10 mouse cellular contexts compared by ENCODE assay signal in the genomic region with DNA sequence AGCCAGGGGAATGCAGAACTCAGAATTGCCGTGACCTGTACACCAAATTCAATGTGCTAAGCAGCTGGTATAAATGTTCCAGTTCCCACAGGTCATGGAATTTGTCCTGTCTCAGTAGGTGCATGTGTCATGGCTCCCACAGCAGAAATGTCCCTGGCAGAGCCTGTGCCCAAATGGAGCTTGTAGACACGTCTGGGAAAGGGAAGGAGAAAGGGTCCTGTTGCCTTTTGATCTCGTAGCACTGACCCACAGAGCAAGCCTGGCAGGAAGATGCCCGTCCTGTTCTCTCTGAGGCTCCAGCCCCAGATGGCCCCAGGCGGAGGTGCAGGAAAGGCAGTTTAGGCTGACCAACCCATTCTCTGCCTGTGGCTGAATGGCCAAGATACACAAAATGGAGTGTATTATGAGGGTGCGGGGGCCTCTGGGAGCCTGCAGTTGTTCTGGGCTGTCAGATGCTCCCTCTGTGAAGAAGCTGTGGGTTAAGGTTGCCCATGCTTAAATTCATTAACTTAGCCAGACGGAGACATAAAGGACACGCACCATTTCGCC.
DNase-seq lines count a peak whose midpoint lies in the region; ATAC-seq lines count a peak whose summit lies in the region.
"Had no signal": no experiment of that assay in that cellular context is flagged by ENCODE, and none has a peak within 500 bp of the region (broad histone marks: within the 10 kb centered on the region; RNA-seq: fewer than 3 reads in every experiment).

No protein-coding gene starts in this region.

- H3K4me2 ChIP-seq in lung, embryonic 16.5 days (ENCODE audit: low read depth, low read length), result no peak overlapping the region
- no peak overlapping the region for H3K4me2 ChIP-seq in limb, embryonic 12.5 days
- H3K4me2 ChIP-seq in stomach, embryonic 16.5 days (ENCODE audit: low read depth, low read length), result no peak overlapping the region
- H3K4me2 ChIP-seq: liver, embryonic 15.5 days had no signal

- no peaks in the 10 kb centered on the region for H3K27me3 ChIP-seq in lung, embryonic 16.5 days (ENCODE audit: control insufficient read depth, insufficient read depth, low read depth, low read length)
- H3K27me3 ChIP-seq in limb, embryonic 12.5 days, result no peaks in the 10 kb centered on the region
- no peaks in the 10 kb centered on the region for H3K27me3 ChIP-seq in stomach, embryonic 16.5 days (ENCODE audit: control insufficient read depth, insufficient read depth, low read length)
- H3K27me3 ChIP-seq: liver, embryonic 15.5 days had no signal

- ATAC-seq in lung, embryonic 16.5 days (ENCODE audit: low read depth), result no peak
- ATAC-seq in limb, embryonic 12.5 days (ENCODE audit: insufficient number of reproducible peaks, insufficient read depth, low FRiP score, low TSS enrichment, low read depth), result no peak
- ATAC-seq in stomach, embryonic 16.5 days (ENCODE audit: insufficient read depth, low FRiP score), result no peak

- peaks cover 31% of the 10 kb centered on the region for H3K4me1 ChIP-seq in lung, embryonic 16.5 days (replicated peaks; ENCODE audit: control insufficient read depth, insufficient read depth, low read length)
- H3K4me1 ChIP-seq in limb, embryonic 12.5 days (replicated peaks), result peaks cover 68% of the 10 kb centered on the region
- peaks cover 40% of the 10 kb centered on the region for H3K4me1 ChIP-seq in stomach, embryonic 16.5 days (ENCODE audit: control insufficient read depth, insufficient read depth, low read length)

- H3K9me3 ChIP-seq in lung, embryonic 16.5 days (ENCODE audit: control insufficient read depth, low read length), result no peaks in the 10 kb centered on the region
- H3K9me3 ChIP-seq in limb, embryonic 12.5 days, result no peaks in the 10 kb centered on the region
- H3K9me3 ChIP-seq in stomach, embryonic 16.5 days (replicated peaks; ENCODE audit: control insufficient read depth, low read length), result no peaks in the 10 kb centered on the region
- H3K9me3 ChIP-seq: liver, embryonic 15.5 days had no signal

- no peaks in the 10 kb centered on the region for H3K36me3 ChIP-seq in lung, embryonic 16.5 days (ENCODE audit: control insufficient read depth, insufficient read depth, low read length)
- H3K36me3 ChIP-seq in limb, embryonic 12.5 days, result no peaks in the 10 kb centered on the region
- no peaks in the 10 kb centered on the region for H3K36me3 ChIP-seq in stomach, embryonic 16.5 days (ENCODE audit: control insufficient read depth, insufficient read depth, low read length)
- H3K36me3 ChIP-seq: liver, embryonic 15.5 days had no signal

- WGBS in lung, embryonic 16.5 days, result 75% methylated on average over 9 of the region's 9 CpGs
- 58% methylated on average over 9 of the region's 9 CpGs for whole genome bisulfite sequencing in limb, embryonic 12.5 days
- 72% methylated on average over 9 of the region's 9 CpGs for WGBS in stomach, embryonic 16.5 days

- DNase-seq in cerebellum, postnatal 10 days, result peak; percentile 34 to 40
- DNase-seq in cerebellum, postnatal 4 days (ENCODE audit: low spot score in 2 of 2), result no peak
- DNase-seq in lung, postnatal 14 days, result no peak
- DNase-seq in cerebellum, postnatal 36 days, result no peak
- DNase-seq in cerebellum, adult 8-10 months, result no peak
- DNase-seq: thymus, postnatal 36 days had no signal

- H3K27ac ChIP-seq in lung, embryonic 16.5 days (ENCODE audit: low read length), result 0 out of 2 replicates have a peak overlapping the region, but pooled peaks have one; percentile 18
- H3K27ac ChIP-seq in limb, embryonic 12.5 days, result peak overlapping the region; percentile 76; the same call in 1 of the 2 replicates
- H3K27ac ChIP-seq in stomach, embryonic 16.5 days (ENCODE audit: low read length), result peak overlapping the region; percentile 71
- H3K27ac ChIP-seq: liver, embryonic 15.5 days had no signal

- H3K4me3 ChIP-seq in lung, embryonic 16.5 days (ENCODE audit: low read length), result no peak overlapping the region
- no peak overlapping the region for H3K4me3 ChIP-seq in limb, embryonic 12.5 days (replicated peaks)
- no peak overlapping the region for H3K4me3 ChIP-seq in stomach, embryonic 16.5 days (replicated peaks; ENCODE audit: low read length)
- H3K4me3 ChIP-seq: liver, embryonic 15.5 days had no signal

- H3K9ac ChIP-seq in lung, embryonic 16.5 days (ENCODE audit: low read length), result no peak overlapping the region
- no peak overlapping the region for H3K9ac ChIP-seq in limb, embryonic 12.5 days (replicated peaks)
- H3K9ac ChIP-seq in stomach, embryonic 16.5 days (ENCODE audit: low read length), result 0 out of 2 replicates have a peak overlapping the region, but pooled peaks have one; percentile 40
- H3K9ac ChIP-seq: liver, embryonic 15.5 days had no signal

Comparison
In these comparisons a context has a peak if more than half of its experiments do, and no peak if none do; other contexts are left out.
1. DNase-seq: peak in cerebellum, postnatal 10 days (2 of 2); none in cerebellum, postnatal 4 days (0 of 2), lung, postnatal 14 days (single experiment), cerebellum, postnatal 36 days (0 of 2) and cerebellum, adult 8-10 months (single experiment).
2. H3K27ac ChIP-seq: peak in every context shown above with its lines; median percentile 76 in limb, embryonic 12.5 days; 71 in stomach, embryonic 16.5 days; 18 in lung, embryonic 16.5 days.